Mouse (Mus musculus) cortical plate, adult 2 months (tissue): ENCODE measurements around the gene Sept8.

Source experiments
- CTCF ChIP-seq: fragments of 200-500 bp; IDR thresholded peaks from 2 replicates; pipeline ENCODE4 v1.5.1; 2011; ENCODE audit warnings: mild to moderate bottlenecking, control low read depth, low read length; ENCODE audit not compliant: insufficient read depth; ENCODE audit errors: extremely low read depth
- POLR2A ChIP-seq: fragments of 200-500 bp; IDR thresholded peaks from 2 replicates; pipeline ENCODE4 v1.6.1; 2011; ENCODE audit warnings: mild to moderate bottlenecking, low read length, control low read depth; ENCODE audit not compliant: insufficient read depth; ENCODE audit errors: extremely low read depth

- no peak for TF ChIP-seq POLR2A
- TF ChIP-seq CTCF = no peak
These were observed 298 bp upstream of the Sept8 start for GRCm38 (mm10) chr11:53518759-53519158.
